Mouse (Mus musculus): ENCODE data around the gene Gm4884.
"Not testable (repeated sequence)": the region's sequence is repeated elsewhere in the genome, so short reads cannot be mapped to it uniquely, and the experiment has no call there.

Gene Gm4884

GRCm38 (mm10) chr7:41032419-41032818, at the start of gene Gm4884:
Gene Gm4884, plus strand, starts transcription at chr7:41032719.
- not testable (repeated sequence) for DNase-seq (ENCODE audit: low spot score)

- DNase-seq (ENCODE audit: low spot score) = no peak
Observed at GRCm38 (mm10) chr7:40987243-40987642, 45.3 kb upstream of the Gm4884 start, which contains the start of gene 4930433I11Rik. Gene 4930433I11Rik, plus strand, starts transcription at chr7:40987543.

- DNase-seq (ENCODE audit: low spot score) = not testable (repeated sequence)
Observed at GRCm38 (mm10) chr7:41044058-41044457, 11.5 kb downstream of the Gm4884 start.

Measured in urinary bladder, postnatal 14 days (tissue).